Mouse (Mus musculus) kidney, postnatal 36 days (tissue): Measurements from ENCODE around the gene Mup8.
A peak's percentile ranks its signal among the peaks of the same experiment; 100 is the strongest.
"Not testable (repeated sequence)": the region's sequence is repeated elsewhere in the genome, so short reads cannot be mapped to it uniquely, and the experiment has no call there.

ENCODE experiments used
- DNase-seq, 2 experiments: peaks; one replicate each; pipeline ENCODE4 v3.0.0; 2021 to 2022; ENCODE audit warnings: mixed read lengths in 2 of 2

The Mup8 gene

GRCm38 (mm10) chr4:60222499-60222898 lies at the start of gene Mup8:
Mup8 (minus strand) TSS chr4:60222599.
- not testable (repeated sequence) for DNase-seq

- DNase-seq: not testable (repeated sequence)
These were observed 43.8 kb upstream of the Mup8 start for GRCm38 (mm10) chr4:60265977-60266770.

- DNase-seq: peak in 1 of 2 experiments; percentile 8
These were observed 40.3 kb upstream of the Mup8 start for GRCm38 (mm10) chr4:60262706-60263105.
